Mouse (Mus musculus): ENCODE measurements around the gene Il10. TPM values are rescaled to one million over a fixed set of nuclear protein-coding genes. Genes with fewer than 3 reads are reported as not detected.

The Il10 gene
- polyA plus RNA-seq, 1 experiment from 2014 or later, result not detected

DNA sequence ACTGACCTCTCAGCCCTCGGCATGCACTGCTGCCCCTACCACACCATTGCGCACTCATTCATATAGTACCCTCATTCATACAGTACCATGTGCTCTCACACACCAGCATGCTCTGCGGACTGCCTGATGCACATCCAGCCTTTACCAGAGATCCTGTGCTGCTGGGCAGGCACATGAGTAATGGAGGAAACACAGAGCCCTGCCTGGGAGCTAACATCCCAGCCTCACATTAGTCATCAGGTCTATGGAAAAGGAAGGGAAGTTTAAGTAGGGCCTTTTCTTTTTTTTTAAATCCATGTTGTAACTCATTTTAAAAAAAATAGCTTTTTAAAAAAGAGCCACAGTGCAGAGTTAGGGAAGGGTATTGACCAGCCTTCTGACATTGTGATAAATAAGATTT, 23.1 kb downstream of the Il10 start:
- no peak for DNase-seq (ENCODE audit: low spot score)
- Histone ChIP-seq H3K36me3 (no peaks in the 10 kb centered on the region), H3K27ac (replicated peaks) (0 out of 2 replicates have a peak overlapping the region, but pooled peaks have one; percentile 28), H3K27me3 (ENCODE audit: low read depth, poor library complexity, severe bottlenecking) (no peaks in the 10 kb centered on the region), H3K4me3 (no peak overlapping the region), H3K9me3 (replicated peaks) (no peaks in the 10 kb centered on the region; the same call in 1 of the 2 replicates), H3K4me1 (no peaks in the 10 kb centered on the region)
- 90% methylated on average over 3 of the region's 3 CpGs for WGBS

DNA sequence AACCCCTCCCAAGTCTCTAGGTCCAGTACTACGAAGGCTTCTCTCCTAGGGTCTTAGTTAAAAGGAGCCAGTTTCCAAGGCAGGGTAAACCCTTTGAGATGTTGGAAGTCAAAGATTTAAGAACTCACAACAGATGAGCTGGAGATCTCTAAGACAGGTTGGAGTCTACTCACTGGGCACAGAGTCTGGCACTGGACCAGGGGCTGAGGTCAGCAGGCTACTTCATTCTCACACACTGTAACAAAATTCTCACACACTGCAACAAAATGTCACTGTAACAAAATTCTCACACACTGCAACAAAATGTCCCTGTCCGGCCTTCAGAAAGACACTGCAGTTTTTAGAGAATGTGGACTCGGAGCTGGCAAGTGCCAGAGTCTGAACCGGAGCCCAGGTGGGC, 24.0 kb downstream of the Il10 start:
- 86% methylated on average over 4 of the region's 4 CpGs for WGBS
- no peaks in the 10 kb centered on the region; the same call in 1 of the 2 replicates for H3K9me3 ChIP-seq (replicated peaks)

DNA sequence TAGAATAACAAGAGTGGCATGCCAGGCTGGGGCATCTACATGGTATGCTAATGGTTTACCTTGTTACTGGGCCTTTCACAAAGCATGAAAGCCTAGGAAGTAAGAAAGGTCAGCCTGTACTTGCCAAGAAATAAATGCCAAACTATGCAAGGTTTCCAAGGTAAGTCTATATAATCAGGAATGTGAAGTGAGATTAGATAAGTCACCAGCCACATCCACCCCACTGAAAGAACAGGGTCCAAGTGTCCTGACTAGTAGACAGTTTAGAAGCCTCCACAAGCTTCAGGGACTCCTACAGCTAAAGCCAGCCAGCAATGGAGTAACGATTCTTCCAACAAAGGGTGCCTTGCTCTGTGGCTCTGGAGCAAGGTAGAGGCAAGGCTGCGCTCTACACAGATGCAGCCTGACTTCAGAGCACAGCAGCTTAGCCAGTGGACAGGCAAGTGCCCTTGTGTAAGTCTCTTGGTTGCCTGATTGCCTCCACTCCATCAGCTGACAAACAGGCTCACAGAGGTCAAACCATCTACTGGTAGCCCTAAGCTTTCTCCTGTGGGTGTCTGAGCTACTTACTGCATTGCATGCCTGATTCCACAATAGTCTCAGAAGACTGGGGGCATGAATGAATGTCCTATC, 26.2 kb downstream of the Il10 start:
- 86% methylated on average over 2 of the region's 2 CpGs for WGBS
- Histone ChIP-seq H3K4me1 (no peaks in the 10 kb centered on the region), H3K4me3 (no peak overlapping the region), H3K9me3 (replicated peaks) (no peaks in the 10 kb centered on the region; the same call in 1 of the 2 replicates), H3K36me3 (no peaks in the 10 kb centered on the region), H3K27ac (replicated peaks) (no peak overlapping the region), H3K27me3 (ENCODE audit: low read depth, poor library complexity, severe bottlenecking) (no peaks in the 10 kb centered on the region)
- no peak for DNase-seq (ENCODE audit: low spot score)

More for the DNA sequence above, 24.0 kb downstream of the Il10 start:
- H3K27me3 ChIP-seq (ENCODE audit: low read depth, poor library complexity, severe bottlenecking), result no peaks in the 10 kb centered on the region
- no peaks in the 10 kb centered on the region for H3K36me3 ChIP-seq
- no peak overlapping the region for H3K4me3 ChIP-seq
- DNase-seq (ENCODE audit: low spot score), result no peak
- no peaks in the 10 kb centered on the region for H3K4me1 ChIP-seq
- H3K27ac ChIP-seq (replicated peaks), result no peak overlapping the region

DNA sequence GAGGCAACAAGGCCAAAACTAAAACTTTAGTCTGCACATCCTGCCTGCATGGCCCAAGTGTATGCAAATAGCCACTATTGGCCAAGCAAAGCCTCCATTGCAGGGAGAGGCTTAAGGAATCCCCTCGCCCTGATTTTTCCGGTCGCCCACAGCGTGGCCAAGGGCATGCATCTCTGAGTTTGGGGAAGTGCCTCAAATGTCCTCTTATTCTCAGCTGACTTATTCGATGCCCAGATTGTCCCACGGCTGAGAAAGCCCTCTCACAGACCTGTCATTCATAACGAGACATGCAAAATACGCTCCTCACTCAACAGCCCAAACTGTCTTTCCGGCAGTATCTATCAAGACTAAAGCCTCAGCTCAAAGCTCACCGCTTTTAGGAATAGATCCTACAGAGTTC, 27.0 kb downstream of the Il10 start:
- no peaks in the 10 kb centered on the region for H3K36me3 ChIP-seq
- H3K9me3 ChIP-seq (replicated peaks), result no peaks in the 10 kb centered on the region; the same call in 1 of the 2 replicates
- peaks cover 7% of the 10 kb centered on the region for H3K4me1 ChIP-seq
- H3K4me3 ChIP-seq, result no peak overlapping the region
- 89% methylated on average over 10 of the region's 10 CpGs for WGBS
- H3K27me3 ChIP-seq (ENCODE audit: low read depth, poor library complexity, severe bottlenecking), result no peaks in the 10 kb centered on the region
- DNase-seq (ENCODE audit: low spot score), result no peak
- H3K27ac ChIP-seq (replicated peaks), result no peak overlapping the region

- Histone ChIP-seq H3K9me3 (replicated peaks) (no peaks in the 10 kb centered on the region), H3K4me1 (peaks cover 14% of the 10 kb centered on the region), H3K27ac (replicated peaks) (no peak overlapping the region), H3K4me3 (no peak overlapping the region), H3K36me3 (peaks cover 13% of the 10 kb centered on the region), H3K27me3 (ENCODE audit: low read depth, poor library complexity, severe bottlenecking) (no peaks in the 10 kb centered on the region)
- 92% methylated on average over 6 of the region's 6 CpGs for WGBS
- no peak for DNase-seq (ENCODE audit: low spot score)
Observed at GRCm38 (mm10) chr1:131048121-131048863, 28.6 kb downstream of the Il10 start.

DNA sequence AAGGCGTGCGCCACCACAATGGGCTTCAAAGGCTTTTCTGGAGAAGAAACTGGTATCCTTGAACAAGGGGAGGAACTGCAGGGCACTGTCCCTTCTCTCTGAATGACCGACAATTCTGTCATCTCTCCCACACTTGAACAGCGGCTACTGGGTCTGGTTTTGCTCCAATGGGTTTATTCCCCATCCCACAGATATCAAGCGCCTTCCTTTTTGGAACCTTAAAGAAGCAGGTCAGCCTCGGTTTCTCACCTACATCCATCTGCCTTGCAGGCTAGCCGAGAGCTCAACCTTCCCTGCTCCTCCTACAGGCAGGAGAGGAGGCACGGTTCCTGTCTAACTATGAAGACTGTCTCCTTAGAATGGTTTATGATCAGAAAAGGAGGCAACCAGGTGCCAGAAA, 29.3 kb downstream of the Il10 start:
- no peak for DNase-seq (ENCODE audit: low spot score)
- no peaks in the 10 kb centered on the region for H3K9me3 ChIP-seq (replicated peaks)
- H3K27me3 ChIP-seq (ENCODE audit: low read depth, poor library complexity, severe bottlenecking), result no peaks in the 10 kb centered on the region
- H3K27ac ChIP-seq (replicated peaks), result no peak overlapping the region
- whole genome bisulfite sequencing, result 89% methylated on average over 8 of the region's 8 CpGs
- peaks cover 20% of the 10 kb centered on the region for H3K4me1 ChIP-seq
- H3K36me3 ChIP-seq, result peaks cover 17% of the 10 kb centered on the region
- no peak overlapping the region for H3K4me3 ChIP-seq

GRCm38 (mm10) chr1:131049361-131049806, 29.7 kb downstream of the Il10 start:
- Histone ChIP-seq H3K27ac (replicated peaks) (no peak overlapping the region), H3K4me3 (no peak overlapping the region), H3K9me3 (replicated peaks) (no peaks in the 10 kb centered on the region), H3K27me3 (ENCODE audit: low read depth, poor library complexity, severe bottlenecking) (no peaks in the 10 kb centered on the region), H3K4me1 (peaks cover 21% of the 10 kb centered on the region), H3K36me3 (peaks cover 22% of the 10 kb centered on the region)
- WGBS, result 79% methylated on average over 5 of the region's 5 CpGs
- no peak for DNase-seq (ENCODE audit: low spot score)

DNA sequence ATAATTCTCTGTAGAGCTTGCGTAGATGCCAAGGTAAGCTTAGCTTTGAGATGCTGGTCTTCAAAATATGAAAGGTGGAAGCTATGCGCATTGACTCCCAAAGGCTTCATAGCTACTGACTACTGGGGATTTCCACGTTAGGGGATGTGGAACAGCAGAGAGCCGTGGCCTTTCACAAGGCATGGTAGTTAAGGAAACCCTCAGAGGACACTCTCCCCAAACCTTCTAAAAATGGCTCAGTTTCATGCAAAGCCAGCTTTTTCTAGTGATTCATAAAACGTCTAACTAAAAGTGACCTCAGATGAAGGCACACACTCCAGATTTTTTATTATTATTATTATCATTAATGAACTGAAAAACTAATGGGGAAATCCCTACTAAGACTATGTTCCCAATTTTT, 30.4 kb downstream of the Il10 start:
- Histone ChIP-seq H3K27me3 (ENCODE audit: low read depth, poor library complexity, severe bottlenecking) (no peaks in the 10 kb centered on the region), H3K4me3 (no peak overlapping the region), H3K36me3 (peaks cover 28% of the 10 kb centered on the region), H3K27ac (replicated peaks) (no peak overlapping the region), H3K4me1 (peaks cover 21% of the 10 kb centered on the region), H3K9me3 (replicated peaks) (no peaks in the 10 kb centered on the region)
- DNase-seq (ENCODE audit: low spot score), result no peak
- 92% methylated on average over 5 of the region's 5 CpGs for WGBS

DNA sequence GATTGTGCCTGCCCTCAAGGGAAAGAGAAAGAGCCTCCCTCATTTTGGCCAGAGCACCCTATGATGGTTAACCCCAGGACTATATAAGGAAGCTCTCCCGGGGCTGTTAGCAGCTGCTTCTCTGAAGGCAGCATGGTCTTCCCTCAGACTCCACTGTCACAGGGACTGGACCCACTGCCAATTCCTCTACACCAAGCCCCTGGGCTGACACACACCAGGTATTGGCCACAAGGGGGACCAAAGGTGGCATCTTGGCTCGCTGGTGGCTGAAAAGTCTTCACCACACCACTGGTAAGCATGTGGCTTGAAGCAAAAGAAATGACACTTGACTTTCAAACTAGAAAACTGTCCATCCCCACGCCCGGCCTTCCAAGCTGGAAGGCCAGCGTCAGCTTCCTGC, 31.0 kb downstream of the Il10 start:
- 87% methylated on average over 5 of the region's 5 CpGs for WGBS
- peaks cover 21% of the 10 kb centered on the region for H3K4me1 ChIP-seq
- no peak overlapping the region for H3K4me3 ChIP-seq
- no peak for DNase-seq (ENCODE audit: low spot score)
- H3K9me3 ChIP-seq (replicated peaks), result no peaks in the 10 kb centered on the region
- peaks cover 34% of the 10 kb centered on the region for H3K36me3 ChIP-seq
- no peaks in the 10 kb centered on the region for H3K27me3 ChIP-seq (ENCODE audit: low read depth, poor library complexity, severe bottlenecking)
- H3K27ac ChIP-seq (replicated peaks), result no peak overlapping the region

- WGBS, result 44% methylated on average over 7 of the region's 7 CpGs
- Histone ChIP-seq H3K4me1 (peaks cover 21% of the 10 kb centered on the region), H3K4me3 (no peak overlapping the region), H3K27ac (replicated peaks) (peak overlapping the region; percentile 33; the same call in 1 of the 2 replicates), H3K27me3 (ENCODE audit: low read depth, poor library complexity, severe bottlenecking) (no peaks in the 10 kb centered on the region), H3K9me3 (replicated peaks) (no peaks in the 10 kb centered on the region), H3K36me3 (peaks cover 39% of the 10 kb centered on the region)
- no peak for DNase-seq (ENCODE audit: low spot score)
Observed at GRCm38 (mm10) chr1:131051073-131051472, 31.4 kb downstream of the Il10 start.

DNA sequence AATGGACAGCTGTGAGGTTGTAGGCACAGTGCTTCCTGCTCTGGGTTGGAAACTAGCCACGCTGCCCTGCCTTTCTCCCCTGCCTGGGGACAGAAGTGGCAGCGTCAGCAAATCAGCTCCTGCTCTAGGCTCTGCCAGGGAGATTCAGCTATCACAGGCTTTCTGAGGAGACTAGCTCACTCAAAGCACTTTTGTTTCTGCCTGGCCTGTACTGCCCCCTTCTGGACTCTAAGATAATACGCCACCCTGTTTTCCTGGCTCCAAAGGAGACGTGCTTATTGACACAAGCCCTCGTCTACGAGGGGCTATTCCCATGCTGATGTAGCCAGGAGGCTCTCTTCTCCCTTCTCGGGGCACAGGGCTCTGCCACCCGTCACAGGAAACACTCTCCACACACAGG, 33.6 kb downstream of the Il10 start:
- Histone ChIP-seq H3K4me3 (no peak overlapping the region), H3K27ac (replicated peaks) (peak overlapping the region; percentile 46)

GRCm38 (mm10) chr1:131053656-131054055, 34.0 kb downstream of the Il10 start:
- Histone ChIP-seq H3K27me3 (ENCODE audit: low read depth, poor library complexity, severe bottlenecking) (no peaks in the 10 kb centered on the region), H3K4me3 (no peak overlapping the region), H3K27ac (replicated peaks) (peak overlapping the region; percentile 52), H3K9me3 (replicated peaks) (no peaks in the 10 kb centered on the region), H3K4me1 (peaks cover 29% of the 10 kb centered on the region), H3K36me3 (peaks cover 63% of the 10 kb centered on the region)
- DNase-seq (ENCODE audit: low spot score), result no peak
- 70% methylated on average over 4 of the region's 4 CpGs for WGBS

More for the DNA sequence above, 33.6 kb downstream of the Il10 start:
- Histone ChIP-seq H3K9me3 (replicated peaks) (no peaks in the 10 kb centered on the region), H3K4me1 (peaks cover 25% of the 10 kb centered on the region), H3K27me3 (ENCODE audit: low read depth, poor library complexity, severe bottlenecking) (no peaks in the 10 kb centered on the region), H3K36me3 (peaks cover 60% of the 10 kb centered on the region)
- 9% methylated on average over 8 of the region's 8 CpGs for WGBS
- DNase-seq (ENCODE audit: low spot score), result peak; percentile 70

- peaks cover 35% of the 10 kb centered on the region for H3K4me1 ChIP-seq
- H3K4me3 ChIP-seq, result no peak overlapping the region
- 89% methylated on average over 4 of the region's 4 CpGs for WGBS
- H3K27ac ChIP-seq (replicated peaks), result no peak overlapping the region; the same call in 1 of the 2 replicates
- H3K36me3 ChIP-seq, result peaks cover 63% of the 10 kb centered on the region
- H3K9me3 ChIP-seq (replicated peaks), result no peaks in the 10 kb centered on the region
- H3K27me3 ChIP-seq (ENCODE audit: low read depth, poor library complexity, severe bottlenecking), result no peaks in the 10 kb centered on the region
- DNase-seq (ENCODE audit: low spot score), result no peak
Observed at GRCm38 (mm10) chr1:131054251-131054650, 34.6 kb downstream of the Il10 start.
